Mouse (Mus musculus) brain, embryonic 14.5 days (tissue): ENCODE results near the gene Upp2.

Experiments used
- CTCF ChIP-seq: fragments of 200-500 bp; IDR thresholded peaks from 2 replicates; pipeline ENCODE4 v1.5.1; 2012; ENCODE audit warnings: inconsistent platforms, mild to moderate bottlenecking, moderate library complexity, borderline replicate concordance; ENCODE audit not compliant: insufficient read depth, insufficient read length; ENCODE audit errors: extremely low read depth
- POLR2A ChIP-seq: fragments of 200-500 bp; IDR thresholded peaks from 2 replicates; pipeline ENCODE4 v1.6.1; 2012; ENCODE audit warnings: mild to moderate bottlenecking, inconsistent platforms, borderline replicate concordance; ENCODE audit not compliant: poor library complexity, insufficient read depth, insufficient read length, severe bottlenecking; ENCODE audit errors: extremely low read depth

- TF ChIP-seq CTCF (no peak), POLR2A (no peak)
Measured at GRCm38 (mm10) chr2:58812941-58813340, 245.8 kb downstream of the Upp2 start.
